Mouse (Mus musculus): ENCODE data around the gene Sh3gl2. TPM values are rescaled to one million over a fixed set of nuclear protein-coding genes. Genes with fewer than 3 reads are reported as not detected.

The Sh3gl2 gene
- polyA plus RNA-seq, 1 experiment = 0.87 TPM

DNA sequence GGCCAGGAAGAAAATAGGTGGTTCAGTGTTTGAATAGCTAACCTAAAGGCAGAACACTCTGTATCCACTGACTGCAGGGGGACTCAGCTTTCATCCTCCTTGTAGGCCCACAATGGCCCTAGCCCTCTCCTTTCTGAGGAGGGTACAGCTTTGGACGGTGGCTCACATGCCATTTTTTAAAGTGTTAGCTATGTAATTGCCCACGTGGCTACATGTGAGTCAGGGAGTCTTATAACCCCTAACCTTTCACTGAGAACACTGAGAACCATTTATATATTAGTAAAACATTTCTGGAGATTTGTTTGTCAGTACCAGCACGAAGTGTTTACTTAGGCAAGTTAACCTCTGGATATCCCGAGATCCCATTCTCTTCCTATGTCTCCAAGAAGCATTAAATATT is 12.1 kb downstream of the Sh3gl2 start:
- Histone ChIP-seq H3K4me1 (ENCODE audit: control insufficient read depth, insufficient read depth, low read length) (no peaks in the 10 kb centered on the region), H3K4me3 (replicated peaks; ENCODE audit: control insufficient read depth, low read depth, low read length) (no peak overlapping the region), H3K27ac (ENCODE audit: control insufficient read depth, insufficient read depth, low read depth, low read length, poor library complexity) (no peak overlapping the region)
- TF ChIP-seq CTCF (IDR thresholded peaks at IDR 0.05; ENCODE audit: control insufficient read depth, insufficient read depth, low read length) = no peak
- TF ChIP-seq POLR2A (IDR thresholded peaks at IDR 0.05; ENCODE audit: borderline replicate concordance, control insufficient read depth, low read depth, low read length) = no peak
- WGBS = 69% methylated on average over 4 of the region's 4 CpGs

DNA sequence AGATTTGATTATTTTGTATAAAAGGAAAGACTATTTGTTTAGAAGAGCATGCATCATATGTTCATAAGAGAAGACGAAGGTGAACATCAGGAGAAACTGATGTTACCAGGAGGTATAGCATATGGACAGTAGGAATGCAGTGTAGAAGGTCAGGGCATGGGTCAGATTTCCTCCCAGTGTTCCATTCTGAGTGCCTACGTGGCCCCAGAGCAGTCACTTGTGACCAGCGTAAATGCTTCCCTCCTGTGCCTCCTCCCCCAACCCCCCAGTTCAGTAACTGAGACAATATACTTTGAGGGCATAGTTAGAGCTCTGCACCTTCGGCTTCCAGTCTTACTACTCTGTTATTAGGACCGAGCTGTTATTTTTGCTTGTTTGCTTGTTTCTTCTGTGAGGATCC is 17.8 kb downstream of the Sh3gl2 start:
- TF ChIP-seq CTCF (IDR thresholded peaks at IDR 0.05; ENCODE audit: control insufficient read depth, insufficient read depth, low read length) (no peak), POLR2A (IDR thresholded peaks at IDR 0.05; ENCODE audit: borderline replicate concordance, control insufficient read depth, low read depth, low read length) (no peak)
- H3K4me1 ChIP-seq (ENCODE audit: control insufficient read depth, insufficient read depth, low read length) = no peaks in the 10 kb centered on the region
- no peak overlapping the region for H3K4me3 ChIP-seq (replicated peaks; ENCODE audit: control insufficient read depth, low read depth, low read length)
- WGBS = 70% methylated on average over 5 of the region's 5 CpGs
- H3K27ac ChIP-seq (ENCODE audit: control insufficient read depth, insufficient read depth, low read depth, low read length, poor library complexity) = no peak overlapping the region

DNA sequence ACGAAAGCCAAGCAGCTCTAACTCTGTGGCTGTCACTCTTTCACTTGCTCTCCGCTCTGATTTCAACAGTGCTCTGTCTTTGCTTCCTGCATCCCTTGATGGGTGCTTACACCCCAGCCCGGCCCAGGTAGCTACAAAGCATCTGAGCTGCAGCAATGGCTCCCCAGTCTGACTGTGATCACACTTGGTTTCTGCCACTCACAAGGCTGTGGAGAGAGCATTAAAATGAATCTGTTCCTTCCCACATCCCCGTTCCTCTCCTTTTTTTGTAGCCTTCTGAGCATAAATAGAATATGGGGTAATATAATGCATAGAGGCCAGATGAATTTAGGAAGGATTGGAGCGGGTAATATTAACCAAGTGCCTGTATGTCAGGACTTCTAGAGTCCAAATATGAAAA is 21.8 kb downstream of the Sh3gl2 start:
- H3K4me3 ChIP-seq (replicated peaks; ENCODE audit: control insufficient read depth, low read depth, low read length) = no peak overlapping the region
- no peaks in the 10 kb centered on the region for H3K4me1 ChIP-seq (ENCODE audit: control insufficient read depth, insufficient read depth, low read length)
- no peak for TF ChIP-seq CTCF (IDR thresholded peaks at IDR 0.05; ENCODE audit: control insufficient read depth, insufficient read depth, low read length)
- no peak for TF ChIP-seq POLR2A (IDR thresholded peaks at IDR 0.05; ENCODE audit: borderline replicate concordance, control insufficient read depth, low read depth, low read length)
- no peak overlapping the region for H3K27ac ChIP-seq (ENCODE audit: control insufficient read depth, insufficient read depth, low read depth, low read length, poor library complexity)
- 61% methylated on average over 5 of the region's 5 CpGs for WGBS

DNA sequence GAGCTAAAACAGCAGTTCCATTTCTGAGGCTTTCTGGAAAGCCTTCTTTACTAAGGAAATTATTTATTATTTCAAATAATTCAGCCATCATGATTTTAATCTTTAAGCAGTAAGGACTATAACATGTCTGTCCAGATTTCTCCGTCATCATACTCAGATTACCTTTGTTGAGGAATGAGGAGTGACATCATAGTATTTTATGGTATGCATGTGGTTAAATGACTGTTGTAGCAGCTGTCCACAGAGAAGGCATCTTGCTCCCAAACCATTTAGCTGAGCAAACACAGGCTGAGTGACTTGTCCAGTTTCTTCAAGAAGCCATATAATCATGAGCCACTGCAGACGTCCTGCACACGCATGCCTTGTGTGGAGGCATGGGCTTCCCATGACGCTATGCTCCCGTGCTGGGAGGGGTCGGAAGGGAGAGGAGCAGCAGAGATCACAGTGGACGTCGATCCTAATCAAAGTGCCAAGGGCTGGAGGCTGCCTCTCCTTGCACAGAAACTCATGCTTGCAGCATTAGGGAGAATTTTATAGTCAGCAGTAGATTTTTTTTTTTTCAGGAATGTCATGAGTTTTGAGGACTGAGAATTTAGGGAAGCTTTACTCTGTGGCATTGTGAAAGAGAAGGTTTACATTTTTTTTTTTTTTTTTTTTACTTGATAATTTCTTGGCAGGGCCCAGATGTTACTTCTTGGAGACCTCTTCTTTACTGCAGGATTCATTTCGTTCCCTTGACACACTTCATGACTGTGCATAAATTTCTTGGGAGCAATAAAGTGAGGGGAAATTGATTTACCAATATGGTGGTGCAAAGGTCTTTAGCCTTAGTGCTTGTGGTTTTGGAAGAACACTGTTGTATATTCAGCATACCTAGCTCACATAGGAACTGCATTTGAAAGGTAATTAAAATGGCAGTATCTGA is 23.0 kb downstream of the Sh3gl2 start:
- no peak for TF ChIP-seq POLR2A (IDR thresholded peaks at IDR 0.05; ENCODE audit: borderline replicate concordance, control insufficient read depth, low read depth, low read length)
- no peak for TF ChIP-seq CTCF (IDR thresholded peaks at IDR 0.05; ENCODE audit: control insufficient read depth, insufficient read depth, low read length)
- 79% methylated on average over 9 of the region's 9 CpGs for WGBS
- Histone ChIP-seq H3K4me3 (replicated peaks; ENCODE audit: control insufficient read depth, low read depth, low read length) (no peak overlapping the region), H3K4me1 (ENCODE audit: control insufficient read depth, insufficient read depth, low read length) (no peaks in the 10 kb centered on the region), H3K27ac (ENCODE audit: control insufficient read depth, insufficient read depth, low read depth, low read length, poor library complexity) (no peak overlapping the region)

DNA sequence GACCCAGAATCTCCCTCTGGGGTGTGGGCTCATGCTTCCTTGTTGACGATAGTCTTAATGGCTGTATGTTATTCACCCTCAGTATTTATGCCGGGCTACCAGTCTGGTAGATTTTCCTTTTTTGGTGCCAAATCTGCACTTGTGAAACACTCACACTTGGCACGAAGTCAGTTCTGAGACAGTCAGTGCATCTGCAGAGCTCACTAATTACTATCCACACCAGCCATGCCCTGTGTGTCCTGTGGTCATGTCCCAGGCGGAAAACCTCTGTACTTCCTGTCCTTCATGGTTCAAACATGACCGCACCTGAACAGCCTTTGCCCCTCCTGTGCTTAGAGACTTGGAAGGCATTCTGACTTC is 23.6 kb downstream of the Sh3gl2 start:
- TF ChIP-seq POLR2A (IDR thresholded peaks at IDR 0.05; ENCODE audit: borderline replicate concordance, control insufficient read depth, low read depth, low read length) = no peak
- no peak for TF ChIP-seq CTCF (IDR thresholded peaks at IDR 0.05; ENCODE audit: control insufficient read depth, insufficient read depth, low read length)
- WGBS = 80% methylated on average over 5 of the region's 5 CpGs
- H3K27ac ChIP-seq (ENCODE audit: control insufficient read depth, insufficient read depth, low read depth, low read length, poor library complexity) = no peak overlapping the region
- no peak overlapping the region for H3K4me3 ChIP-seq (replicated peaks; ENCODE audit: control insufficient read depth, low read depth, low read length)
- H3K4me1 ChIP-seq (ENCODE audit: control insufficient read depth, insufficient read depth, low read length) = no peaks in the 10 kb centered on the region

DNA sequence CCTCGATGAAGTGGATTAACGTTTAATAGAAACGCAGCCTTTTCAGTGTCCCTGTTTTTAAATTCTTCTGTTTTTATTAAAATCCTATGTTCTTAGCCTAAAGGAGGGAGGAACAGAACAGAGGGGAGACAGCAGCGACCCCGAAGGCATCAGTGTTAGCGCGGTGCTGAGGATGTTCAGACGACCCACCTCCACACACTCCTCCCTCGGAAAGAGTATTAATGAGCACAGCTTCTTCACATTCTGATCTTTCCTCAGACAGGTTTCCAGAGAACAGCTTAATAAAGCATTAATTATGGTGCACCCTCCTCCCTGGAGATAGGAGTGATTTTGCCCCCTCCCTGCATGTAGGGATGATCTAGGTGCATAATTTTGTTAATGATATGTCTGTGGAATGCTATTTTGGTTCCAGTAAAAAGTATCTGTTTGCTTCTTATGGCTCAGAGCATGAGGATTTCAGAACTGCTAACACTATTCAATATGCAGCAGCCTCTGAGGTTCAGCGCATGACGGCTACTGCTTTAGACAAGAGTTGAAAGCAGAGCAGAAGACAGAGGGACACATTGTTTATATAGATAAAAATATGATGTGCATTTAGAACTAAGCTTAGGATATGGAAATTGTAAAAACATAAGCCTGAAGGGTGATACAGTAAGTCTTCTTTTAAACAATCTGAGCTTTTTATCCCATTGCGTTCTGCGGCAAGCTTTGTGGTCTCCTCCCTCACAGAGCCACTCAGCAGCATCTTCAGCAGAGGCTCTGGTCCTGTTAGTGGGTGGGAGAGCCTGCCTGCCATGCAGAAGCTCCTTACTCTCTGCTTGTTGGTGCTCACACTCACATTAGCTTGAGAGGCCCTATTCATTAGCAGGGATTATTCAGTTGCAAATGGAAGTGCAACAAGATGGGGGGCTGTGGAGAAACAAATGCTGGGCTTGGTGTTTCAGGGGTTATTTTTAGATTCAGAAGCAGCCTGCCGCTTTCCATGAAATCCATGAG is 27.8 kb downstream of the Sh3gl2 start:
- 72% methylated on average over 14 of the region's 14 CpGs for WGBS
- Histone ChIP-seq H3K27ac (ENCODE audit: control insufficient read depth, insufficient read depth, low read depth, low read length, poor library complexity) (no peak overlapping the region), H3K4me3 (replicated peaks; ENCODE audit: control insufficient read depth, low read depth, low read length) (no peak overlapping the region), H3K4me1 (ENCODE audit: control insufficient read depth, insufficient read depth, low read length) (no peaks in the 10 kb centered on the region)
- TF ChIP-seq POLR2A (IDR thresholded peaks at IDR 0.05; ENCODE audit: borderline replicate concordance, control insufficient read depth, low read depth, low read length) (no peak), CTCF (IDR thresholded peaks at IDR 0.05; ENCODE audit: control insufficient read depth, insufficient read depth, low read length) (no peak)

DNA sequence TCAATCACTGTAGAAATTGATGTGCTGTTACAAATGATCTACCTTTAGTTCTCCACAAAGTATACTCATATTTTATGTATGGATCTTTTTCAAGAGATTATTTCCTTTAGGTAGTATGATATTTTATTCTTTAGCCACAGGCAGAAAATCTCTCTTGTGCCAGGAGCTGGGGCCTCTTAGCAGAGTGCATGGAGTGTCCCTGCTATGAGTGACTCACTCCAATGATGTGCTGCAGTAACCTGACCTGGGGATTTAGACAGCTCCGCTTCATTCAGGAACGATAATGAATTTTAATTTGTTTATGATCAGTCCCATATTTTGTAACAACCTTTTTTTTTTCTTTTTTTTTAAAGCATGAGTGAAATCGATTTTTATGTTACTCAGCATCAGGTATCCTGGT is 36.7 kb downstream of the Sh3gl2 start:
- 70% methylated on average over 3 of the region's 3 CpGs for WGBS
- no peak for TF ChIP-seq POLR2A (IDR thresholded peaks at IDR 0.05; ENCODE audit: borderline replicate concordance, control insufficient read depth, low read depth, low read length)
- TF ChIP-seq CTCF (IDR thresholded peaks at IDR 0.05; ENCODE audit: control insufficient read depth, insufficient read depth, low read length) = no peak
- no peak overlapping the region for H3K4me3 ChIP-seq (replicated peaks; ENCODE audit: control insufficient read depth, low read depth, low read length)

DNA sequence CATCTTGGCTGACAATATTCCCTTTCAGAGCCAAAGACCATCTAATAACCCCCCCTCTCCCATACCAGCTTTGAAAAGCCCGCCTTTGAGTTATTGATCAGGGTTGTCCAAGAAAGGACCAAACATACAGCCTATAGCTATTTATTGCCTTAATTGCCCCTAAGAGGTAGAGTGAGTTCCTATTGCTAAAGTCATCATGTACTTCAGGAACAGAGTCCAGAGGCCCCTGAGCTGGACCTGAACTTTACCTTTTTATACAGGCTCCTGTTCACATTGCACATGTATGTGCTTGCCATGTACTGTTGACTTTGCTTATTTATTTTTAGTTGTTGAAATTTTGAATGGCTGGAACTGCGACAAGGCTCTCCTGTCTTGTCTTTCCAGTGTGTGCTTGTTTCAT is 37.6 kb downstream of the Sh3gl2 start:
- Histone ChIP-seq H3K4me3 (replicated peaks; ENCODE audit: control insufficient read depth, low read depth, low read length) (no peak overlapping the region), H3K4me1 (ENCODE audit: control insufficient read depth, insufficient read depth, low read length) (no peaks in the 10 kb centered on the region), H3K27ac (ENCODE audit: control insufficient read depth, insufficient read depth, low read depth, low read length, poor library complexity) (no peak overlapping the region)
- WGBS = 69% methylated on average over 2 of the region's 2 CpGs
- TF ChIP-seq CTCF (IDR thresholded peaks at IDR 0.05; ENCODE audit: control insufficient read depth, insufficient read depth, low read length) (no peak), POLR2A (IDR thresholded peaks at IDR 0.05; ENCODE audit: borderline replicate concordance, control insufficient read depth, low read depth, low read length) (no peak)

More for the DNA sequence above, 36.7 kb downstream of the Sh3gl2 start:
- Histone ChIP-seq H3K4me1 (ENCODE audit: control insufficient read depth, insufficient read depth, low read length) (no peaks in the 10 kb centered on the region), H3K27ac (ENCODE audit: control insufficient read depth, insufficient read depth, low read depth, low read length, poor library complexity) (no peak overlapping the region)

Measured in bone marrow, adult 2 months (tissue).